Mouse (Mus musculus): ENCODE data around the gene Angptl7.

GRCm38 (mm10) chr4:148481557-148482168 is 18.6 kb downstream of the Angptl7 start:
- TF ChIP-seq CTCF (IDR thresholded peaks at IDR 0.05; ENCODE audit: control insufficient read depth, insufficient read depth, insufficient read length) (no peak), MYOG (IDR thresholded peaks at IDR 0.05; ENCODE audit: control insufficient read depth, extremely low read depth, insufficient read length) (no peak), USF1 (IDR thresholded peaks at IDR 0.05; ENCODE audit: low read depth) (no peak), MAX (IDR thresholded peaks at IDR 0.05) (no peak), MYOD1 (IDR thresholded peaks at IDR 0.05; ENCODE audit: control insufficient read depth, insufficient read length, low read depth) (no peak), CEBPB (IDR thresholded peaks at IDR 0.05; ENCODE audit: low read depth) (no peak), FOSL1 (IDR thresholded peaks at IDR 0.05; ENCODE audit: insufficient read depth, low read length, poor library complexity, severe bottlenecking) (no peak)

Data from C2C12 (cell line).